Mouse (Mus musculus): Measurements from ENCODE around the gene Polr2l.

Polr2l gene

GRCm38 (mm10) chr7:141484186-141485120 is 9.5 kb upstream of the Polr2l start:
- DNase-seq (ENCODE audit: low spot score in 2 of 2) = no peak

GRCm38 (mm10) chr7:141483114-141483653 is 8.3 kb upstream of the Polr2l start:
- no peak for DNase-seq (ENCODE audit: low spot score in 2 of 2)

- no peak for DNase-seq (ENCODE audit: low spot score in 2 of 2)
Observed at GRCm38 (mm10) chr7:141482531-141483024, 7.6 kb upstream of the Polr2l start.

- DNase-seq (ENCODE audit: low spot score in 2 of 2) = peak in 1 of 2 experiments; percentile 59
Observed at GRCm38 (mm10) chr7:141481498-141482401, 6.8 kb upstream of the Polr2l start.

GRCm38 (mm10) chr7:141480842-141481497 is 6.0 kb upstream of the Polr2l start:
- peak in 1 of 2 experiments; percentile 84 for DNase-seq (ENCODE audit: low spot score in 2 of 2)

- no peak for DNase-seq (ENCODE audit: low spot score in 2 of 2)
Observed at GRCm38 (mm10) chr7:141478270-141478748, 3.4 kb upstream of the Polr2l start.

GRCm38 (mm10) chr7:141477578-141478269 is 2.8 kb upstream of the Polr2l start:
- DNase-seq (ENCODE audit: low spot score in 2 of 2) = no peak

GRCm38 (mm10) chr7:141476981-141477370 is 2.0 kb upstream of the Polr2l start:
- DNase-seq (ENCODE audit: low spot score in 2 of 2) = no peak

- no peak for DNase-seq (ENCODE audit: low spot score in 2 of 2)
Observed at GRCm38 (mm10) chr7:141476226-141476980, 1.5 kb upstream of the Polr2l start.

GRCm38 (mm10) chr7:141475805-141476158 is 850 bp upstream of the Polr2l start:
- no peak for DNase-seq (ENCODE audit: low spot score in 2 of 2)

GRCm38 (mm10) chr7:141474160-141474559 is 772 bp downstream of the Polr2l start:
- no peak for DNase-seq (ENCODE audit: low spot score in 2 of 2)

GRCm38 (mm10) chr7:141472763-141473162 is 2.2 kb downstream of the Polr2l start:
- no peak for DNase-seq (ENCODE audit: low spot score in 2 of 2)

GRCm38 (mm10) chr7:141472226-141472625 is 2.7 kb downstream of the Polr2l start:
- no peak for DNase-seq (ENCODE audit: low spot score in 2 of 2)

GRCm38 (mm10) chr7:141471236-141471635 is 3.7 kb downstream of the Polr2l start:
- no peak for DNase-seq (ENCODE audit: low spot score in 2 of 2)

GRCm38 (mm10) chr7:141470637-141470944 is 4.3 kb downstream of the Polr2l start:
- DNase-seq (ENCODE audit: low spot score in 2 of 2) = no peak

GRCm38 (mm10) chr7:141469901-141470636 is 4.9 kb downstream of the Polr2l start:
- no peak for DNase-seq (ENCODE audit: low spot score in 2 of 2)

- DNase-seq (ENCODE audit: low spot score in 2 of 2) = no peak
Observed at GRCm38 (mm10) chr7:141469352-141469751, 5.6 kb downstream of the Polr2l start.

GRCm38 (mm10) chr7:141468522-141469211 is 6.3 kb downstream of the Polr2l start:
- DNase-seq (ENCODE audit: low spot score in 2 of 2) = peak in 1 of 2 experiments; percentile 62

GRCm38 (mm10) chr7:141468164-141468521 is 6.8 kb downstream of the Polr2l start:
- DNase-seq (ENCODE audit: low spot score in 2 of 2) = no peak
